Mouse (Mus musculus): ENCODE data around the gene Gm21992. TPM values are rescaled to one million over a fixed set of nuclear protein-coding genes. Genes with fewer than 3 reads are reported as not detected.

Gene Gm21992
- polyA plus RNA-seq (2015; fragmentation: Illumina TruSeq; extraction: RNeasy Lipid Tissue Mini Kit (QIAGEN cat#74804); ENCODE audit: insufficient read depth, low replicate concordance) = 33.4 TPM

GRCm38 (mm10) chr19:4811063-4811908 lies at the start of gene Gm21992, which contains the start of gene Rbm14:
Gm21992 (minus strand) TSS chr19:4811612.
Rbm14 (minus strand) TSS chr19:4811634.

GRCm38 (mm10) chr19:4854552-4855469 lies 43.4 kb upstream of the Gm21992 start, which contains the start of gene Ctsf:
Ctsf (plus strand) TSS chr19:4855130.

GRCm38 (mm10) chr19:4839149-4839548 lies 27.7 kb upstream of the Gm21992 start, which contains the start of the genes Ccs and Ccdc87:
Ccs (minus strand) TSS chr19:4839332.
Ccdc87 (plus strand) TSS chr19:4839366.

GRCm38 (mm10) chr19:4793831-4794422 lies 17.5 kb downstream of the Gm21992 start, which contains the start of gene Rbm4:
Rbm4 (minus strand) TSS chr19:4793901.

GRCm38 (mm10) chr19:4756193-4756911 lies 55.1 kb downstream of the Gm21992 start, which contains the start of gene Rbm4b:
Rbm4b (plus strand) TSS chr19:4756497.

GRCm38 (mm10) chr19:4711098-4711600 lies 100.3 kb downstream of the Gm21992 start, which contains the start of gene Sptbn2:
Sptbn2 (plus strand) TSS chr19:4711167.

GRCm38 (mm10) chr19:4698205-4698677 lies 113.2 kb downstream of the Gm21992 start, which contains the start of gene Gm960:
Gm960 (minus strand) TSS chr19:4698668.

Other genes starting within 250 kb of the Gm21992 start
- 0.07 TPM for gene Lrfn4, start 195.9 kb downstream of the Gm21992 start, polyA plus RNA-seq (2015; fragmentation: Illumina TruSeq; extraction: RNeasy Lipid Tissue Mini Kit (QIAGEN cat#74804); ENCODE audit: insufficient read depth, low replicate concordance)
- gene Rce1, start 186.0 kb downstream of the Gm21992 start, polyA plus RNA-seq (2015; fragmentation: Illumina TruSeq; extraction: RNeasy Lipid Tissue Mini Kit (QIAGEN cat#74804); ENCODE audit: insufficient read depth, low replicate concordance) = 27.0 TPM
- not detected for gene Gm960, start 112.9 kb downstream of the Gm21992 start, polyA plus RNA-seq (2015; fragmentation: Illumina TruSeq; extraction: RNeasy Lipid Tissue Mini Kit (QIAGEN cat#74804); ENCODE audit: insufficient read depth, low replicate concordance)
- gene Sptbn2, start 100.4 kb downstream of the Gm21992 start, polyA plus RNA-seq (2015; fragmentation: Illumina TruSeq; extraction: RNeasy Lipid Tissue Mini Kit (QIAGEN cat#74804); ENCODE audit: insufficient read depth, low replicate concordance) = 0.07 TPM
- 22.5 TPM for gene Rbm4b, start 55.1 kb downstream of the Gm21992 start, polyA plus RNA-seq (2015; fragmentation: Illumina TruSeq; extraction: RNeasy Lipid Tissue Mini Kit (QIAGEN cat#74804); ENCODE audit: insufficient read depth, low replicate concordance)
- 37.4 TPM for gene Rbm4, start 17.7 kb downstream of the Gm21992 start, polyA plus RNA-seq (2015; fragmentation: Illumina TruSeq; extraction: RNeasy Lipid Tissue Mini Kit (QIAGEN cat#74804); ENCODE audit: insufficient read depth, low replicate concordance)
- gene Rbm14, start within 50 bp of the Gm21992 start, polyA plus RNA-seq (2015; fragmentation: Illumina TruSeq; extraction: RNeasy Lipid Tissue Mini Kit (QIAGEN cat#74804); ENCODE audit: insufficient read depth, low replicate concordance) = 20.5 TPM
- 16.5 TPM for gene Ccs, start 27.7 kb upstream of the Gm21992 start, polyA plus RNA-seq (2015; fragmentation: Illumina TruSeq; extraction: RNeasy Lipid Tissue Mini Kit (QIAGEN cat#74804); ENCODE audit: insufficient read depth, low replicate concordance)
- gene Ccdc87, start 27.8 kb upstream of the Gm21992 start, polyA plus RNA-seq (2015; fragmentation: Illumina TruSeq; extraction: RNeasy Lipid Tissue Mini Kit (QIAGEN cat#74804); ENCODE audit: insufficient read depth, low replicate concordance) = 0.07 TPM
- gene Ctsf, start 43.5 kb upstream of the Gm21992 start, polyA plus RNA-seq (2015; fragmentation: Illumina TruSeq; extraction: RNeasy Lipid Tissue Mini Kit (QIAGEN cat#74804); ENCODE audit: insufficient read depth, low replicate concordance) = 10.2 TPM
- gene Actn3, start 66.3 kb upstream of the Gm21992 start, polyA plus RNA-seq (2015; fragmentation: Illumina TruSeq; extraction: RNeasy Lipid Tissue Mini Kit (QIAGEN cat#74804); ENCODE audit: insufficient read depth, low replicate concordance) = not detected
- gene Zdhhc24, start 67.1 kb upstream of the Gm21992 start, polyA plus RNA-seq (2015; fragmentation: Illumina TruSeq; extraction: RNeasy Lipid Tissue Mini Kit (QIAGEN cat#74804); ENCODE audit: insufficient read depth, low replicate concordance) = 17.8 TPM
- 1.2 TPM for gene Bbs1, start 95.0 kb upstream of the Gm21992 start, polyA plus RNA-seq (2015; fragmentation: Illumina TruSeq; extraction: RNeasy Lipid Tissue Mini Kit (QIAGEN cat#74804); ENCODE audit: insufficient read depth, low replicate concordance)
- gene Dpp3, start 116.7 kb upstream of the Gm21992 start, polyA plus RNA-seq (2015; fragmentation: Illumina TruSeq; extraction: RNeasy Lipid Tissue Mini Kit (QIAGEN cat#74804); ENCODE audit: insufficient read depth, low replicate concordance) = 28.7 TPM
- 0.64 TPM for gene Peli3, start 131.5 kb upstream of the Gm21992 start, polyA plus RNA-seq (2015; fragmentation: Illumina TruSeq; extraction: RNeasy Lipid Tissue Mini Kit (QIAGEN cat#74804); ENCODE audit: insufficient read depth, low replicate concordance)
- 45.7 TPM for gene Mrpl11, start 150.5 kb upstream of the Gm21992 start, polyA plus RNA-seq (2015; fragmentation: Illumina TruSeq; extraction: RNeasy Lipid Tissue Mini Kit (QIAGEN cat#74804); ENCODE audit: insufficient read depth, low replicate concordance)
- 0.28 TPM for gene Npas4, start 178.7 kb upstream of the Gm21992 start, polyA plus RNA-seq (2015; fragmentation: Illumina TruSeq; extraction: RNeasy Lipid Tissue Mini Kit (QIAGEN cat#74804); ENCODE audit: insufficient read depth, low replicate concordance)
- gene Slc29a2, start 212.2 kb upstream of the Gm21992 start, polyA plus RNA-seq (2015; fragmentation: Illumina TruSeq; extraction: RNeasy Lipid Tissue Mini Kit (QIAGEN cat#74804); ENCODE audit: insufficient read depth, low replicate concordance) = 1.3 TPM
- 10.3 TPM for gene B4gat1, start 227.2 kb upstream of the Gm21992 start, polyA plus RNA-seq (2015; fragmentation: Illumina TruSeq; extraction: RNeasy Lipid Tissue Mini Kit (QIAGEN cat#74804); ENCODE audit: insufficient read depth, low replicate concordance)
- 0.86 TPM for gene AC124502.3, start 227.3 kb upstream of the Gm21992 start, polyA plus RNA-seq (2015; fragmentation: Illumina TruSeq; extraction: RNeasy Lipid Tissue Mini Kit (QIAGEN cat#74804); ENCODE audit: insufficient read depth, low replicate concordance)
- 22.9 TPM for gene Brms1, start 229.7 kb upstream of the Gm21992 start, polyA plus RNA-seq (2015; fragmentation: Illumina TruSeq; extraction: RNeasy Lipid Tissue Mini Kit (QIAGEN cat#74804); ENCODE audit: insufficient read depth, low replicate concordance)
- gene Rin1, start 238.9 kb upstream of the Gm21992 start, polyA plus RNA-seq (2015; fragmentation: Illumina TruSeq; extraction: RNeasy Lipid Tissue Mini Kit (QIAGEN cat#74804); ENCODE audit: insufficient read depth, low replicate concordance) = 0.51 TPM